In the genomic region with DNA sequence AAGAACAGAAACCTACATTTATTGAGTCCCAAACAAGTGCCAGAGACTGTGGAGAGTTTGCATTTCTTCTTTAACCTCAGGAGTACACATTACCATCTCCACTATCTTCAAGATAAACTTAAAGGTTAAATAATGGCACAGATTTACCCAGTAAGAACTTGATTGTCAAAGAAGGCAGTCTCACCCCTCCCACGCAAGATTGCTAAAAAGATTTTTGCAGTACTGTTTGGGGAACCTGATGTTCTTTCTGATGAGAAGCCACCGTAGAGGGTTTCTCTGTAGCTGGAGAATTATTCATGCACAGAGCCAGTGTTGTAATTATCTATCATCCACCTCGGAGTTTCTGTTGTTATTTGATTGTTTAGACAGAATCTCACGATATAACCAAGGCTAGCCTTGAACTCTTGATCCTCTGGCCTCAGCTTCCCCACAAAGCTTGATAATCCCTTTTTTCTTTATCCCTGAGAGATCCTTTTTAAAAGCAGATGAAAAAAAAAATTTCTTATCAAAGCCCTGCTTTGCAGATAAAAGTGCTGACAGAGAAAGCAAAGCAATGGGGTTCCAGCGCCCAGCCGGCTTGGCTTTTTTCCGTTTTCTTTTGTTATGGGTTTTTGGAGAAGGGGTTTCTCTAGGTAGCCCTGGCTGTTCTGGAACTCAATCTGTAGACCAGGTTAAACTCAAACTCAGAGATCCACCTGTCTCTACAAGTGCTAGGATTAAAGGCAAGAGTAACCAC, we compare ENCODE assay signal across 21 mouse cellular contexts. TPM values are rescaled to one million over a fixed set of nuclear protein-coding genes. Genes with fewer than 3 reads are reported as not detected.
DNase-seq lines count a peak whose midpoint lies in the region; ATAC-seq and TF ChIP-seq lines count a peak whose summit lies in the region.
"Had no signal": no experiment of that assay in that cellular context is flagged by ENCODE, and none has a peak within 500 bp of the region (broad histone marks: within the 10 kb centered on the region; RNA-seq: fewer than 3 reads in every experiment).

No protein-coding gene starts in this region.

- peak overlapping the region; percentile 32; the same call in 1 of the 2 replicates for H3K27ac ChIP-seq in liver, postnatal 0 days (ENCODE audit: low read depth)
- no peak overlapping the region for H3K27ac ChIP-seq in liver, embryonic 11.5 days (ENCODE audit: low read depth, low read length)
- H3K27ac ChIP-seq: heart, adult 2 months; hindbrain, postnatal 0 days had no signal

- H3K9ac ChIP-seq in liver, postnatal 0 days (replicated peaks), result no peak overlapping the region
- H3K9ac ChIP-seq in liver, embryonic 11.5 days (ENCODE audit: low read depth, low read length), result no peak overlapping the region

- peak; percentile 78 for DNase-seq in heart, adult 11 months
- DNase-seq in heart, postnatal 36 days, result no peak
- no peak for DNase-seq in liver, postnatal 0 days
- DNase-seq in liver, embryonic 11.5 days (ENCODE audit: low spot score), result no peak
- DNase-seq in urinary bladder, postnatal 14 days (ENCODE audit: low spot score), result peak; percentile 2
- no peak for DNase-seq in urinary bladder, postnatal 25 days (ENCODE audit: low spot score)
- DNase-seq: adrenal gland, adult 8-10 months; cerebellum, adult 9-10 months; gastrocnemius, postnatal 14 days; kidney, adult 2 months; kidney, postnatal 36 days; liver; lung, adult 18-20 months; lung, postnatal 14 days; midbrain, embryonic 14.5 days; retina, postnatal 1 day; thymus, adult 2 months had no signal

- H3K4me1 ChIP-seq in liver, postnatal 0 days (ENCODE audit: insufficient read depth), result peaks cover 66% of the 10 kb centered on the region
- peaks cover 40% of the 10 kb centered on the region for H3K4me1 ChIP-seq in liver, embryonic 11.5 days (replicated peaks; ENCODE audit: control insufficient read depth, insufficient read depth, low read length)

- TF ChIP-seq EP300 in liver, postnatal 0 days (IDR thresholded peaks at IDR 0.05; ENCODE audit: low read depth), result no peak

- no peak for TF ChIP-seq CTCF in liver, postnatal 0 days (IDR thresholded peaks at IDR 0.05; ENCODE audit: low read depth)

- no peak for ATAC-seq in liver, postnatal 0 days
- no peak for ATAC-seq in liver, embryonic 11.5 days (replicated peaks; ENCODE audit: low FRiP score)
- no peak for ATAC-seq in erythroid progenitor cell, adult 5-6 weeks (replicated peaks; ENCODE audit: low FRiP score, poor library complexity, severe bottlenecking)
- ATAC-seq: forebrain, embryonic 14.5 days; hindbrain, postnatal 0 days had no signal

- H3K27me3 ChIP-seq in liver, postnatal 0 days (ENCODE audit: insufficient read depth, low read length), result no peaks in the 10 kb centered on the region
- H3K27me3 ChIP-seq in liver, embryonic 11.5 days (replicated peaks; ENCODE audit: control insufficient read depth, insufficient read depth, low read length), result no peaks in the 10 kb centered on the region

- H3K4me3 ChIP-seq in liver, postnatal 0 days (ENCODE audit: low read depth, low read length), result no peak overlapping the region
- H3K4me3 ChIP-seq in liver, embryonic 11.5 days (ENCODE audit: low read depth, low read length), result no peak overlapping the region
- H3K4me3 ChIP-seq: heart, adult 2 months had no signal

- intact Hi-C loops in heart, postnatal 36 days (cut with DNase I), result loop anchor here (10.0 kb wide), 1 partner anchor 773 kb away; a partner anchor contains a TSS

- H3K9me3 ChIP-seq in liver, postnatal 0 days (ENCODE audit: low read length), result no peaks in the 10 kb centered on the region
- no peaks in the 10 kb centered on the region for H3K9me3 ChIP-seq in liver, embryonic 11.5 days (ENCODE audit: control insufficient read depth, low read length)

- no peaks in the 10 kb centered on the region for H3K36me3 ChIP-seq in liver, postnatal 0 days (replicated peaks; ENCODE audit: insufficient read depth, low read length)
- H3K36me3 ChIP-seq in liver, embryonic 11.5 days (ENCODE audit: control insufficient read depth, insufficient read depth, low read length), result no peaks in the 10 kb centered on the region

- 51% methylated on average over 7 of the region's 7 CpGs for WGBS in liver, postnatal 0 days (ENCODE audit: insufficient replicate concordance)
- 49% methylated on average over 7 of the region's 7 CpGs for WGBS in liver, embryonic 11.5 days

- H3K4me2 ChIP-seq in liver, postnatal 0 days (ENCODE audit: low read depth, low read length), result 0 out of 2 replicates have a peak overlapping the region, but pooled peaks have one; percentile 2
- no peak overlapping the region for H3K4me2 ChIP-seq in liver, embryonic 11.5 days

RNA-seq across cellular contexts. Expression of a gene that starts 4.7 kb away (rescaled TPM):
- total RNA-seq in heart, postnatal 36 days (2021), result 10 to 100 TPM; 22.1 to 30.2 TPM
- 19.8 and 21.6 TPM in 2 replicates for polyA plus RNA-seq in liver, postnatal 0 days (2015; fragmentation: Nextera tagmentation; extraction: Ambion mirVana)
- polyA plus RNA-seq in liver, embryonic 11.5 days (2014; fragmentation: Nextera tagmentation; extraction: Ambion mirVana), result 32.8 and 33.1 TPM in 2 replicates
- total RNA-seq in erythroid progenitor cell, adult 5-6 weeks (2015; ENCODE audit: low replicate concordance), result 24.9 and 45.7 TPM in 2 replicates
- 23.5 and 27.4 TPM in 2 replicates for total RNA-seq in erythroid progenitor cell, adult 5-6 weeks (2017; ENCODE audit: low replicate concordance)

Comparison
In these comparisons a context has a peak if more than half of its experiments do, and no peak if none do; other contexts are left out.
1. DNase-seq: peak in heart, adult 11 months (single experiment) and urinary bladder, postnatal 14 days (single experiment); none in heart, postnatal 36 days (0 of 2), liver, postnatal 0 days (single experiment), liver, embryonic 11.5 days (single experiment) and urinary bladder, postnatal 25 days (single experiment).